18 mouse cellular contexts compared by ENCODE assay signal in the genomic region with DNA sequence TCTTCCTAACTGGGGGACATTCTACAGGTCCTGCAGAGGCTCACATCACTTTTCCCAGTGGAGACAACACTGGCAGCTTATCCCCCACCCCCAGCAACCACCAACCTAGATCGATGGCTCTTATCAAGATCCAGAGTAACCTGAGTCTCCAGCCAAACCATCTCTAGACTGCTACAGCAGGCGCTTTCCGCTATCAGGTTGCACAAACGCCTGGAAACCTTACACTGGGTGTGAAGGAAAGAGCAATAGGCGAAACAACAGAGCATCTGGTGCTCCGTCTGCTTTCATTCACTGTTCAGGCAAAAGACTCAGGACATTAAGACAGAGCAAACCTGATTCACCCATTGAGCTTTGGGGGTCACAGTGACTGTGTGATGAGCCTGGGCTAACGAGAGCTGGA. TPM values are rescaled to one million over a fixed set of nuclear protein-coding genes. Genes with fewer than 3 reads are reported as not detected.
DNase-seq lines count a peak whose midpoint lies in the region; ATAC-seq and TF ChIP-seq lines count a peak whose summit lies in the region.
"Had no signal": no experiment of that assay in that cellular context is flagged by ENCODE, and none has a peak within 500 bp of the region (broad histone marks: within the 10 kb centered on the region; RNA-seq: fewer than 3 reads in every experiment).

No protein-coding gene starts in this region.

- H3K4me3 ChIP-seq in forebrain, embryonic 12.5 days (replicated peaks) = no peak overlapping the region
- H3K4me3 ChIP-seq in forebrain, embryonic 10.5 days = no peak overlapping the region
- H3K4me3 ChIP-seq in kidney, postnatal 0 days (replicated peaks; ENCODE audit: low read depth, low read length) = no peak overlapping the region
- H3K4me3 ChIP-seq in limb, embryonic 10.5 days = no peak overlapping the region
- H3K4me3 ChIP-seq: embryonic facial prominence, embryonic 13.5 days; heart, embryonic 15.5 days; liver, embryonic 13.5 days; myocyte had no signal

- no peak for ATAC-seq in forebrain, embryonic 12.5 days (ENCODE audit: low FRiP score)
- no peak for ATAC-seq in kidney, postnatal 0 days (replicated peaks; ENCODE audit: low FRiP score, low read depth)

- H3K4me2 ChIP-seq in forebrain, embryonic 12.5 days = no peak overlapping the region
- H3K4me2 ChIP-seq in kidney, postnatal 0 days (ENCODE audit: low read length) = no peak overlapping the region
- H3K4me2 ChIP-seq: embryonic facial prominence, embryonic 13.5 days; heart, embryonic 15.5 days; liver, embryonic 13.5 days; midbrain, embryonic 11.5 days had no signal

- H3K36me3 ChIP-seq in forebrain, embryonic 12.5 days (replicated peaks) = no peaks in the 10 kb centered on the region
- peaks cover 10% of the 10 kb centered on the region for H3K36me3 ChIP-seq in forebrain, embryonic 10.5 days (replicated peaks)
- H3K36me3 ChIP-seq in kidney, postnatal 0 days (ENCODE audit: insufficient read depth, low read length) = no peaks in the 10 kb centered on the region
- H3K36me3 ChIP-seq in limb, embryonic 10.5 days = peaks cover 23% of the 10 kb centered on the region
- H3K36me3 ChIP-seq: embryonic facial prominence, embryonic 13.5 days; heart, embryonic 15.5 days; liver, embryonic 13.5 days had no signal

- 64% methylated on average over 7 of the region's 7 CpGs for WGBS in forebrain, embryonic 12.5 days
- whole genome bisulfite sequencing in forebrain, embryonic 10.5 days = 57% methylated on average over 7 of the region's 7 CpGs
- 35% methylated on average over 7 of the region's 7 CpGs for WGBS in kidney, postnatal 0 days
- WGBS in limb, embryonic 10.5 days = 42% methylated on average over 7 of the region's 7 CpGs

- H3K9me3 ChIP-seq in forebrain, embryonic 12.5 days = no peaks in the 10 kb centered on the region
- H3K9me3 ChIP-seq in forebrain, embryonic 10.5 days = no peaks in the 10 kb centered on the region
- no peaks in the 10 kb centered on the region for H3K9me3 ChIP-seq in kidney, postnatal 0 days (replicated peaks; ENCODE audit: low read length)
- no peaks in the 10 kb centered on the region for H3K9me3 ChIP-seq in limb, embryonic 10.5 days (replicated peaks)
- H3K9me3 ChIP-seq: embryonic facial prominence, embryonic 13.5 days; heart, embryonic 15.5 days; liver, embryonic 13.5 days had no signal

- no peak for TF ChIP-seq CTCF in kidney, postnatal 0 days (IDR thresholded peaks at IDR 0.05; ENCODE audit: low read depth)

- no peaks in the 10 kb centered on the region for H3K27me3 ChIP-seq in forebrain, embryonic 12.5 days
- H3K27me3 ChIP-seq in forebrain, embryonic 10.5 days (ENCODE audit: poor library complexity, severe bottlenecking) = no peaks in the 10 kb centered on the region
- H3K27me3 ChIP-seq in kidney, postnatal 0 days (ENCODE audit: insufficient read depth, low read length) = no peaks in the 10 kb centered on the region
- no peaks in the 10 kb centered on the region for H3K27me3 ChIP-seq in limb, embryonic 10.5 days (ENCODE audit: low read depth, poor library complexity, severe bottlenecking)
- H3K27me3 ChIP-seq: embryonic facial prominence, embryonic 13.5 days; heart, embryonic 15.5 days; liver, embryonic 13.5 days had no signal

- no peak overlapping the region for H3K9ac ChIP-seq in forebrain, embryonic 12.5 days
- 0 out of 2 replicates have a peak overlapping the region, but pooled peaks have one; percentile 5 for H3K9ac ChIP-seq in kidney, postnatal 0 days (ENCODE audit: low read depth, low read length)
- H3K9ac ChIP-seq: embryonic facial prominence, embryonic 13.5 days; heart, embryonic 15.5 days; liver, embryonic 13.5 days had no signal

- no peak for DNase-seq in forebrain, embryonic 10.5 days (ENCODE audit: extremely low spot score, low spot score)
- peak; percentile 36 for DNase-seq in kidney, postnatal 0 days (ENCODE audit: low spot score)
- DNase-seq in kidney, adult 9 months = no peak
- DNase-seq in embryo, embryonic 10.5 days (ENCODE audit: low spot score) = peak; percentile 27
- no peak for DNase-seq in limb, embryonic 10.5 days (ENCODE audit: low spot score)
- no peak for DNase-seq in left cerebral cortex, adult 9 months (ENCODE audit: low spot score in 2 of 2)
- DNase-seq in adrenal gland, adult 2 months = no peak
- DNase-seq: adrenal gland, postnatal 36 days; gastrocnemius, postnatal 36 days; kidney, postnatal 25 days; liver, embryonic 13.5 days; lung, postnatal 14 days; right cerebral cortex, postnatal 14 days had no signal

- 0 out of 2 replicates have a peak overlapping the region, but pooled peaks have one; percentile 19 for H3K27ac ChIP-seq in forebrain, embryonic 12.5 days
- H3K27ac ChIP-seq in forebrain, embryonic 10.5 days = no peak overlapping the region
- no peak overlapping the region for H3K27ac ChIP-seq in kidney, postnatal 0 days
- H3K27ac ChIP-seq in limb, embryonic 10.5 days = peak overlapping the region; percentile 8; the same call in 1 of the 2 replicates
- H3K27ac ChIP-seq: embryonic facial prominence, embryonic 13.5 days; heart, embryonic 15.5 days; liver, embryonic 13.5 days had no signal

- H3K4me1 ChIP-seq in forebrain, embryonic 12.5 days = peaks cover 12% of the 10 kb centered on the region
- peaks cover 25% of the 10 kb centered on the region for H3K4me1 ChIP-seq in forebrain, embryonic 10.5 days
- peaks cover 3% of the 10 kb centered on the region; the same call in 1 of the 2 replicates for H3K4me1 ChIP-seq in kidney, postnatal 0 days (replicated peaks; ENCODE audit: insufficient read depth, low read length)
- peaks cover 57% of the 10 kb centered on the region for H3K4me1 ChIP-seq in limb, embryonic 10.5 days

RNA-seq across cellular contexts. Expression of a gene that starts 15.3 kb away (rescaled TPM):
- 119 and 123 TPM in 2 replicates for polyA plus RNA-seq in forebrain, embryonic 12.5 days (2016; fragmentation: Nextera tagmentation; extraction: Ambion mirVana)
- 35.8 and 39.0 TPM in 2 replicates for polyA plus RNA-seq in forebrain, embryonic 10.5 days (2016; fragmentation: Nextera tagmentation; extraction: Ambion mirVana)
- 22.7 and 25.1 TPM in 2 replicates for polyA plus RNA-seq in kidney, postnatal 0 days (2015; fragmentation: Nextera tagmentation; extraction: Ambion mirVana)
- polyA plus RNA-seq in limb, embryonic 10.5 days (2016; fragmentation: Nextera tagmentation; extraction: Ambion mirVana) = 45.8 and 62.6 TPM in 2 replicates
- total RNA-seq in adrenal gland, adult 2 months (2021) = 10 to 100 TPM; 56.1 to 68.7 TPM
- 53.8 and 74.8 TPM in 2 replicates for polyA plus RNA-seq in adrenal gland, adult 2 months (2012; rRNA removed)

Comparison
In these comparisons a context has a peak if more than half of its experiments do, and no peak if none do; other contexts are left out.
1. H3K27ac ChIP-seq: peak in forebrain, embryonic 12.5 days (single experiment) and limb, embryonic 10.5 days (single experiment); none in forebrain, embryonic 10.5 days (single experiment) and kidney, postnatal 0 days (single experiment).
2. DNase-seq: peak in kidney, postnatal 0 days (single experiment) and embryo, embryonic 10.5 days (single experiment); none in forebrain, embryonic 10.5 days (single experiment), kidney, adult 9 months (single experiment), limb, embryonic 10.5 days (single experiment), left cerebral cortex, adult 9 months (0 of 2) and adrenal gland, adult 2 months (single experiment).